Mouse (Mus musculus) hindbrain, embryonic 12.5 days (tissue): Measurements from ENCODE around the gene Trim31. TPM values are rescaled to one million over a fixed set of nuclear protein-coding genes. Genes with fewer than 3 reads are reported as not detected.

Experiments used
- ATAC-seq: fragments of 200-750 bp; cut with Nextera tagmentation; 2 replicates; pipeline ENCODE4 v1.8.0; 2017; ENCODE audit warnings: moderate TSS enrichment; ENCODE audit not compliant: low FRiP score
- H3K27ac ChIP-seq: fragments of 300-500 bp; sonication (generic); 2 replicates; pipeline ENCODE4 v1.5.1; 2016; ENCODE audit warnings: mild to moderate bottlenecking
- H3K27me3 ChIP-seq: fragments of 300-500 bp; sonication (generic); 2 replicates; pipeline ENCODE4 v1.6.1; 2016; ENCODE audit warnings: mild to moderate bottlenecking
- H3K36me3 ChIP-seq: fragments of 300-500 bp; sonication (generic); 2 replicates; pipeline ENCODE4 v1.6.1; 2016; ENCODE audit warnings: mild to moderate bottlenecking
- H3K4me1 ChIP-seq: fragments of 300-500 bp; sonication (generic); 2 replicates; pipeline ENCODE4 v1.6.1; 2016
- H3K4me2 ChIP-seq: fragments of 300-500 bp; sonication (generic); replicated peaks from 2 replicates; pipeline ENCODE4 v1.6.1; 2016; ENCODE audit warnings: mild to moderate bottlenecking
- H3K4me3 ChIP-seq: fragments of 300-500 bp; sonication (generic); 2 replicates; pipeline ENCODE4 v1.5.1; 2016; ENCODE audit warnings: mild to moderate bottlenecking
- H3K9ac ChIP-seq: fragments of 300-500 bp; sonication (generic); 2 replicates; pipeline ENCODE4 v1.6.1; 2016; ENCODE audit warnings: mild to moderate bottlenecking, moderate library complexity
- H3K9me3 ChIP-seq: fragments of 300-500 bp; sonication (generic); replicated peaks from 2 replicates; pipeline ENCODE4 v1.6.1; 2016; ENCODE audit warnings: mild to moderate bottlenecking
- WGBS: fragments of 180-500 bp; shearing (Covaris S2); methylation state at CpG from one replicate; pipeline ENCODE4 v1.1.7; 2016; 5-methylcytosine and 5-hydroxymethylcytosine counted together
- polyA plus RNA-seq: library from polyadenylated mRNA; unstranded; fragments of >200 nt; fragmentation: Nextera tagmentation; extraction: Ambion mirVana; gene quantifications from 2 replicates; pipeline ENCODE4 v1.2.1, GENCODE M21; 2016

The Trim31 gene
- polyA plus RNA-seq = not detected in 2 replicates

DNA sequence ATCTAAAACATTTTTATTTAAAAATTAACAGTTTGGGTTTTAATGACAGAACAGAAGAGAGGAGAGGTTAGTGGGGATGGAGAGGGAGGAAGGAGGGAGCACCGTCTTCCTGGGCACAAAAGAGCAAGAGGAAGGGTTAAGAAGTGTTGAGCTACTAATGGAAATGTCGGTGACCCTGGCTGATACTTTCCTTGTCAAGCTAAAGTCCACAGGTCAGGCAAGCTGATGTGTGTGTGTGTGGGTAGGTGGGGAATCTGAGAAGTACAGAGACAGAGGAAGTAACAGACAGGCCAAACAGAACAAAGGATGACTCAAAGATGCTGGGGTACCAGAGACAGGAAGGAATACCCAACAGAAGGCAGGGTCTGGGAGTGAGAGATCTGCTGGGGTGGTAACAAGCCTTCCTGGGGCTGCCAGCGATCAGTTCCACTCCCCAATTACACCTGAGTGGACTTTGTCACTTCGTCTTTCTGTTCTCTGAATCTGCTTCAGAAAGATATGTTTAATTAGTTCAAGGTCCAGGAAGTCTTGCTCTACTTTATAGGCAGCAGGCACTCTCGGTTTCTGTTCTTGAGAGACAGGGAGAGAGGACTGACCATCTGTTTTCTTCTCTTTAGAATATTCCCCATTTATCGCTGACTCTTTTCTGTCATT lies at the start of gene Trim31:
Gene Trim31, plus strand, starts transcription at position 567 of the 654 bp plus-strand sequence.
- H3K4me3 ChIP-seq = no peak within 1 kb of the TSS
- no peaks in the 10 kb centered on the region for H3K4me1 ChIP-seq
- H3K4me2 ChIP-seq = no peak within 1 kb of the TSS
- no peaks in the 10 kb centered on the region for H3K9me3 ChIP-seq
- no peak for ATAC-seq
- no peak within 1 kb of the TSS for H3K27ac ChIP-seq
- H3K9ac ChIP-seq = no peak within 1 kb of the TSS
- no peaks in the 10 kb centered on the region for H3K27me3 ChIP-seq
- H3K36me3 ChIP-seq = no peaks in the 10 kb centered on the region
- WGBS = 73% methylated on average over 6 of the region's 6 CpGs

DNA sequence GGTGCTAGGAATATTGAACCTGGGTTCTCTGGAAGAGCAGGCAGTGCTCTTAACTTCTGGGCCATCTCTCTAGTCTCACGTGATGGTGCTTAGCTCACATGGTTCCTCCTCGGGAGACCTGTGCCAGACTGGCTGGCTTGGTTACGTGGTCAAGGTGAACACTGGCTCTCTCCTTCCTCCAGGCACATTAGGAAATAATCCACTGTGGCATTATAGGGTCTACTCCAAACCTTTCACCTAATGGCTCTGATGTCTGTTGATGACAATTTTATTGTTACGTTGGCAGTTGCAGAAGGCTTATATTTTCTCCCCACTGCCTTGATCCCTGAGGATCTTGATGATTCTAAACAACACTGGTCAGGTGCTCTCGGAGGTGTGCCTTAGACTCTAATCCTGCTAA lies 49.0 kb upstream of the Trim31 start:
- Histone ChIP-seq H3K27me3 (no peaks in the 10 kb centered on the region), H3K9me3 (no peaks in the 10 kb centered on the region), H3K4me3 (no peak overlapping the region), H3K27ac (no peak overlapping the region), H3K4me1 (0 out of 2 replicates have a peak, but pooled peaks cover 2% of the 10 kb centered on the region), H3K36me3 (peaks cover 32% of the 10 kb centered on the region), H3K4me2 (no peak overlapping the region), H3K9ac (no peak overlapping the region)
- ATAC-seq = no peak
- WGBS = 89% methylated on average over 5 of the region's 5 CpGs

- no peaks in the 10 kb centered on the region for H3K4me1 ChIP-seq
- no peaks in the 10 kb centered on the region for H3K27me3 ChIP-seq
- no peak overlapping the region for H3K9ac ChIP-seq
- no peak overlapping the region for H3K4me3 ChIP-seq
- WGBS = 92% methylated on average over 2 of the region's 2 CpGs
- no peak overlapping the region for H3K27ac ChIP-seq
- H3K9me3 ChIP-seq = no peaks in the 10 kb centered on the region
- peaks cover 43% of the 10 kb centered on the region for H3K36me3 ChIP-seq
- no peak for ATAC-seq
- H3K4me2 ChIP-seq = no peak overlapping the region
Measured at GRCm38 (mm10) chr17:36849992-36850391, 47.9 kb upstream of the Trim31 start.

GRCm38 (mm10) chr17:36851200-36851599 lies 46.7 kb upstream of the Trim31 start:
- H3K9ac ChIP-seq = no peak overlapping the region
- no peaks in the 10 kb centered on the region for H3K4me1 ChIP-seq
- H3K9me3 ChIP-seq = no peaks in the 10 kb centered on the region
- no peak for ATAC-seq
- WGBS = 94% methylated on average over 5 of the region's 5 CpGs
- no peaks in the 10 kb centered on the region for H3K27me3 ChIP-seq
- peaks cover 54% of the 10 kb centered on the region for H3K36me3 ChIP-seq
- no peak overlapping the region for H3K4me3 ChIP-seq
- H3K4me2 ChIP-seq = no peak overlapping the region
- no peak overlapping the region for H3K27ac ChIP-seq

- Histone ChIP-seq H3K27me3 (no peaks in the 10 kb centered on the region), H3K36me3 (peaks cover 58% of the 10 kb centered on the region), H3K27ac (no peak overlapping the region), H3K9ac (no peak overlapping the region), H3K4me1 (no peaks in the 10 kb centered on the region), H3K9me3 (no peaks in the 10 kb centered on the region), H3K4me3 (no peak overlapping the region), H3K4me2 (no peak overlapping the region)
- 90% methylated on average over 5 of the region's 5 CpGs for WGBS
- no peak for ATAC-seq
Measured at GRCm38 (mm10) chr17:36851627-36852026, 46.3 kb upstream of the Trim31 start.

- Histone ChIP-seq H3K9me3 (no peaks in the 10 kb centered on the region), H3K27me3 (no peaks in the 10 kb centered on the region), H3K4me1 (no peaks in the 10 kb centered on the region), H3K9ac (no peak overlapping the region), H3K36me3 (peaks cover 89% of the 10 kb centered on the region), H3K4me3 (no peak overlapping the region), H3K4me2 (no peak overlapping the region), H3K27ac (no peak overlapping the region)
- ATAC-seq = no peak
- WGBS = 95% methylated on average over 3 of the region's 3 CpGs
Measured at GRCm38 (mm10) chr17:36855484-36855883, 42.4 kb upstream of the Trim31 start.

- Histone ChIP-seq H3K4me3 (no peak overlapping the region), H3K36me3 (peaks cover 82% of the 10 kb centered on the region), H3K9ac (no peak overlapping the region), H3K4me2 (no peak overlapping the region), H3K27me3 (no peaks in the 10 kb centered on the region), H3K27ac (no peak overlapping the region), H3K4me1 (no peaks in the 10 kb centered on the region), H3K9me3 (no peaks in the 10 kb centered on the region)
- no peak for ATAC-seq
- 97% methylated on average over 4 of the region's 4 CpGs for WGBS
Measured at GRCm38 (mm10) chr17:36856236-36856635, 41.7 kb upstream of the Trim31 start.

GRCm38 (mm10) chr17:36858181-36858580 lies 39.7 kb upstream of the Trim31 start:
- ATAC-seq = no peak
- H3K4me1 ChIP-seq = no peaks in the 10 kb centered on the region
- no peak overlapping the region for H3K4me2 ChIP-seq
- no peak overlapping the region for H3K27ac ChIP-seq
- H3K27me3 ChIP-seq = no peaks in the 10 kb centered on the region
- H3K9ac ChIP-seq = no peak overlapping the region
- no peak overlapping the region for H3K4me3 ChIP-seq
- 98% methylated on average over 3 of the region's 3 CpGs for WGBS
- no peaks in the 10 kb centered on the region for H3K9me3 ChIP-seq
- H3K36me3 ChIP-seq = peaks cover 64% of the 10 kb centered on the region

GRCm38 (mm10) chr17:36861680-36862079 lies 36.2 kb upstream of the Trim31 start:
- 64% methylated on average over 2 of the region's 2 CpGs for WGBS
- H3K4me3 ChIP-seq = no peak overlapping the region
- H3K4me1 ChIP-seq = 0 out of 2 replicates have a peak, but pooled peaks cover under 1% of the 10 kb centered on the region

DNA sequence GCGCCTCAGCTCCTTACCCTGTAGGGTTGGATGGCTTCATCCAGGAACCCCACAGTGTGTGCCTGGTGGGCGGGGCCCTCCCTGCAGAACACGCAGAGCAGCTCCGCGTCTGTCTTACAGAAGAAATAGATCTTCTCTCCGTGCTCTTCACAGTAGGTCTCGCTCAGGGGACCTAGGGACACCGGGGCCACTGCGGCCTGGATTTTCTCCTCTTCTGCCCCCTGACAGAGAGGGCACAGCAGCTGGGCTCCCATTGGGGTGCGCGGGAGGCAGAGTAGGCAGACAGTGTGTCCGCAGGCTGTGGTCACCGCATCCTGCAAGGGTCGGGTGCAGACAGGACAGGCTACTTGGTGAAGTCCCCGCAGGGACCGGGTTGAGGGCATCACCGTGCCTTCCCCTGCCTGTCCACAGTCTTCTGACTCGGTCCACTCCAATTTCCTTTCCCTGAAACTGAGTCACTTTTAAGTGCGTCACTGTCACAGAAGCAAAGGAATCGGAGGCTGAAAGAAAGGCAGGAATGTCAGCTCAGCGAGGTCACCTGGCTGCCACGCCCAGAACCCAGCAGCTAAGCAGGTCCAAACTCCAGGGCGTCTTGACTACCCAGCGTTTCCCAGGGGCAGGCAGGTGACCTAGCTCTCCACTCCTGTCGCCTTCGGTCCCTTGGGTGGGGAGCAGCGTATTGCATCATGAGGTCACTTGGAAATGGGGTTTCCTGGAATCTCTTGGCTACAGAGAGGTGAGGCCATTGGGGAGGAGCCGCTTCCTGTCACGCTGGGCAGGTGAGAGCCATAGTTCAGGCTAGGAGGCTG lies 31.0 kb upstream of the Trim31 start, which contains the start of gene Trim15:
Gene Trim15, minus strand, starts transcription at position 492 of the 809 bp plus-strand sequence.
- Histone ChIP-seq H3K9ac (0 out of 2 replicates have a peak within 1 kb of the TSS, but pooled peaks have one; percentile 2), H3K4me3 (peak within 1 kb of the TSS; percentile 13; the same call in 1 of the 2 replicates), H3K4me1 (0 out of 2 replicates have a peak, but pooled peaks cover 7% of the 10 kb centered on the region), H3K36me3 (no peaks in the 10 kb centered on the region), H3K27ac (no peak within 1 kb of the TSS), H3K4me2 (peak within 1 kb of the TSS; percentile 44), H3K9me3 (no peaks in the 10 kb centered on the region), H3K27me3 (peaks cover 17% of the 10 kb centered on the region)
- no peak for ATAC-seq
- 16% methylated on average over 29 of the region's 29 CpGs for WGBS

More at GRCm38 (mm10) chr17:36861680-36862079, 36.2 kb upstream of the Trim31 start:
- no peak overlapping the region for H3K27ac ChIP-seq
- no peaks in the 10 kb centered on the region for H3K9me3 ChIP-seq
- H3K27me3 ChIP-seq = peaks cover 5% of the 10 kb centered on the region
- H3K4me2 ChIP-seq = no peak overlapping the region
- H3K36me3 ChIP-seq = peaks cover 30% of the 10 kb centered on the region
- no peak for ATAC-seq
- no peak overlapping the region for H3K9ac ChIP-seq

- no peak overlapping the region for H3K27ac ChIP-seq
- H3K9me3 ChIP-seq = no peaks in the 10 kb centered on the region
- ATAC-seq = no peak
- H3K4me3 ChIP-seq = no peak overlapping the region
- no peaks in the 10 kb centered on the region for H3K36me3 ChIP-seq
- 78% methylated on average over 2 of the region's 2 CpGs for WGBS
- H3K4me1 ChIP-seq = 0 out of 2 replicates have a peak, but pooled peaks cover 7% of the 10 kb centered on the region
- no peak overlapping the region for H3K4me2 ChIP-seq
- peaks cover 17% of the 10 kb centered on the region for H3K27me3 ChIP-seq
- no peak overlapping the region for H3K9ac ChIP-seq
Measured at GRCm38 (mm10) chr17:36868836-36869235, 29.1 kb upstream of the Trim31 start.

GRCm38 (mm10) chr17:36869284-36869954 lies 28.5 kb upstream of the Trim31 start, which contains the start of gene Trim10:
Gene Trim10 (plus strand): TSS chr17:36869574.
- no peak within 1 kb of the TSS for H3K4me2 ChIP-seq
- no peaks in the 10 kb centered on the region for H3K36me3 ChIP-seq
- WGBS = 82% methylated on average over 4 of the region's 4 CpGs
- no peak within 1 kb of the TSS for H3K9ac ChIP-seq
- no peak within 1 kb of the TSS for H3K27ac ChIP-seq
- H3K4me3 ChIP-seq = no peak within 1 kb of the TSS
- no peak for ATAC-seq
- H3K9me3 ChIP-seq = no peaks in the 10 kb centered on the region
- 0 out of 2 replicates have a peak, but pooled peaks cover 7% of the 10 kb centered on the region for H3K4me1 ChIP-seq
- H3K27me3 ChIP-seq = peaks cover 17% of the 10 kb centered on the region
